Mouse (Mus musculus) brain, embryonic 14.5 days (tissue): Measurements from ENCODE around the gene Cacna2d1.

Experiments used
- CTCF ChIP-seq: fragments of 200-500 bp; IDR thresholded peaks from 2 replicates; pipeline ENCODE4 v1.5.1; 2012; ENCODE audit warnings: inconsistent platforms, mild to moderate bottlenecking, moderate library complexity, borderline replicate concordance; ENCODE audit not compliant: insufficient read depth, insufficient read length; ENCODE audit errors: extremely low read depth
- POLR2A ChIP-seq: fragments of 200-500 bp; IDR thresholded peaks from 2 replicates; pipeline ENCODE4 v1.6.1; 2012; ENCODE audit warnings: mild to moderate bottlenecking, inconsistent platforms, borderline replicate concordance; ENCODE audit not compliant: poor library complexity, insufficient read depth, insufficient read length, severe bottlenecking; ENCODE audit errors: extremely low read depth

- TF ChIP-seq CTCF (no peak), POLR2A (no peak)
Measured at GRCm38 (mm10) chr5:16024626-16025417, 90.3 kb downstream of the Cacna2d1 start.
